Mouse (Mus musculus) liver, postnatal 0 days (tissue): ENCODE measurements at regions not wholly inside any gene's neighbourhood (a gene's known extent, or its start where the extent isn't known, plus 50 kb on each side); places are given as distances from the start of the nearest gene placed in this dataset.

Experiments used
- CTCF ChIP-seq: sonication (generic); IDR thresholded peaks from 2 replicates; pipeline ENCODE4 v1.5.1; 2016; ENCODE audit warnings: antibody characterized with exemption, low read depth
- EP300 ChIP-seq: IDR thresholded peaks from 2 replicates; pipeline ENCODE4 v1.6.1; 2016; ENCODE audit warnings: antibody characterized with exemption, low read depth, mild to moderate bottlenecking

- TF ChIP-seq CTCF (no peak), EP300 (no peak)
Measured at GRCm38 (mm10) chr17:88350986-88351385, 89.5 kb upstream of the Foxn2 start.
